Mouse (Mus musculus): ENCODE measurements around the gene Acsf3. TPM values are rescaled to one million over a fixed set of nuclear protein-coding genes. Genes with fewer than 3 reads are reported as not detected.

The Acsf3 gene
- total RNA-seq (2021) = 10 to 100 TPM; 17.7 to 21.0 TPM
- long read RNA-seq, partial matches to known transcripts = 1 of 2 reads
- long read RNA-seq, other reads (novel, unspliced or antisense) = 0 of 2 reads

DNA sequence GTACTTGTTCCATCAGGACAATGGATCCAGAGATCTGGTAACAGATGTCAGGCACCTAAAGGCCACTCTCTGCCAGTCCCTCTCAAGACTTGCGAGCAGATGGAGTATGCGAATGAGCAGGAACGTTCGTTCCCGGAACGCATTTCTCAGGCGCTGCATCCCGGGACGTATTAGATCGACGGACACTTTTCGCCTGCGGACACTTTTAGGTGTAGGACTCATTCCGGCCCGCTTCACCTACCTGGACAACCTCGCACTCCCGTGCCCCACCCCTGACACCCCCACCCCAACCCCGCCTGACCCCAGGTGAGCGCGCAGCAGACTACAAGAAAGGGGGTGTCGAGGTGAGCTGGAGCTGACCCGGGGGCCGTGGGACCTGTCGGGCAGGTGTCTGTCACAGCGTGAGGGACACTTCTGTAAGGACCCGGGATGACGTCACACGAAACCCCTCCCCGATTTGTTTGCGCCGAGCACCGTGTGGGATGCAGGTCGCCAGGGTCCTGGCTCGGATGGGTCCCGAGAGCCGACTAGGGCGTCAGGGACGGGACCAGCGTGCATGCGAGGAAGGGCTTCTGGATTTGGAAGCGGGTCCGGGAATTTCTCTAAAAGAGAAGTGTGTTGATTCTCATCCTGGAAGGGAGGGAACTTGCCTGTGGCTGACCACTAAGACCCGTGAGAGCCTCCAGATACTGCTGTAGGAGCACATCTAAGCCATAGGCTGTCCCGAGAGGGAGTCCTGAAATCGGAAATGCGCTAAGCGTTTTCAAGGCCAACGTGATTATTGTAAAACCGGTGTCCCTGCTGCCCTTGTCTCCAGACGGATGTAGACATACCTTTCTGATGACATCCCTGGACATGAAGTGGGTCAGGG lies at the start of gene Acsf3:
Acsf3 (plus strand) TSS at position 202 of the 871 bp plus-strand sequence.
- peak; percentile 49 to 66 for DNase-seq (ENCODE audit: low spot score in 2 of 2)

DNA sequence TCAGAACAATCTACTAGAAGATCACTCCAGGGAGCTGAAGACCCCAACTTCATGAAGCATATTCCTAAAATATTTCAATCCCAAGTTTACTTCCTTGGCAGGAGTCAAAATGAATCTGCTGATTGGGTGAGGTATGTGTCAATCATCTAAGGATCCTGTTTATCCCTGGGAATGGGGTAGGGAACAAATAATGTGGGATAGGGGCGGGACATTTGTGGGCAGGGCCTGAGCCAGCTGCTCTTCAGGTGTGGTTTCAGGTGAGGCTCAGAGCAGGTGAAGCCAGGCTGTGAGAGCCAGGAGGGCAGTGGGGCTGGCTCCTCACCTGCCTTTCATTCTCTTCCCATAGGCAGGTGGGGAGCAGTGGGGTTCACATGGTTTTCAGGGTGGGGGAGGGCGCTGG lies 48.5 kb upstream of the Acsf3 start:
- DNase-seq (ENCODE audit: low spot score in 2 of 2) = no peak

DNA sequence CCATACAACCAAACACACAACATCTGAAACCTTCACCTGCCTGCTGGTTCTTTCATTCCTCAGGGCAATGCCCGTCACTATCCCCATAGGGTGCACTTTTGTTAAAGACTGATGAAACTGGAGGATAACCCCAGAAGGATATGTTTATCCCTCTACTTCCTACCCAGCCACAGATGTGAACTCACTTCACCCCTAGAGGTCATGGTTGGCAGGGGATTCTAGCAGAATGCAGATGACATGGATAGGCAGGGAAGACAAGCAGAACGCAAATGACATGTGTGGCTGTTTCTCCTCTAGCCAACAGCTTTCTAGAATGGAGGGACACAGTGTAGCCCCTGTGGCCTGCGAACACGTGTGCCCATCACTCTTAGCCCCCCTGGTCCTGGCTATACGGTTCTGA lies 47.9 kb upstream of the Acsf3 start:
- DNase-seq (ENCODE audit: low spot score in 2 of 2) = no peak

DNA sequence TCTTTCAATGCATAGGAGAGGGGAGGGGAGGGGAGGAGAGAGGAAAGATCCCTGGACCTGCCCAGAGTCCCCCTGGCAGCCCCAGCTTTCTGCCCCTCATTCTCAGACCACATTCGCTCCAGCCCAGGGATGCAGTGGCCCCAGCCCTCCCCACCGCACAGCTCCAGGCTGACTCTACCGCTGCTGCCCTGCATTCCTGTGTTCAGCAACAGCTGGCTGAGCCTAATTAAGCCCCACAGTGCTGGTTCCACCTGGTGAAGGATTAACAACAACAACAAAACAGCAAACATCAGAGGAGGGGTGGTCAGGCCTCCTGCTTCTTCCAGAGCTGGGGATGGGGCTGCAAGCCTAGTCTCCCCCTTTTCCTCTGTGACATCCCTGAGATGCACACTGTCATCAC lies 46.7 kb upstream of the Acsf3 start:
- no peak for DNase-seq (ENCODE audit: low spot score in 2 of 2)

DNA sequence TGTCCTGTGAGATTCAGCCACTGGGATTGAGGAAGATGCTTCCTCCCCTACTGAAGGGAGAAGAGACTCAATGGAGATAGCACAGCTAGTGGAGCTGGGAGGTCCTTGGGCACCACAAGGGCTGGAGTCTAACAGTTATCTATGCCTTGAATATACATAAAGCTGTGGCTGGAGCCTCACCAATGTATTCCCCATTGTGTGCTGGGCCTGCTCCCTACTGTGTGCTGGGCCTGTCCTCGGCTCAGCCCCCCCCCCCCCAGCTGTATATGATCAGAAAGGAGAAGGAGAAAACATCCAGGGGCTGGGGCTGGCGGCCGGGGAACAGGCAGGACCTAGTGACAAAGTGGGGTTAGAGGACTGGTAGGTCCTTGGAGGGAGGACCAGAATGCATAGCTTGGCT lies 40.2 kb upstream of the Acsf3 start:
- no peak for DNase-seq (ENCODE audit: low spot score in 2 of 2)

DNA sequence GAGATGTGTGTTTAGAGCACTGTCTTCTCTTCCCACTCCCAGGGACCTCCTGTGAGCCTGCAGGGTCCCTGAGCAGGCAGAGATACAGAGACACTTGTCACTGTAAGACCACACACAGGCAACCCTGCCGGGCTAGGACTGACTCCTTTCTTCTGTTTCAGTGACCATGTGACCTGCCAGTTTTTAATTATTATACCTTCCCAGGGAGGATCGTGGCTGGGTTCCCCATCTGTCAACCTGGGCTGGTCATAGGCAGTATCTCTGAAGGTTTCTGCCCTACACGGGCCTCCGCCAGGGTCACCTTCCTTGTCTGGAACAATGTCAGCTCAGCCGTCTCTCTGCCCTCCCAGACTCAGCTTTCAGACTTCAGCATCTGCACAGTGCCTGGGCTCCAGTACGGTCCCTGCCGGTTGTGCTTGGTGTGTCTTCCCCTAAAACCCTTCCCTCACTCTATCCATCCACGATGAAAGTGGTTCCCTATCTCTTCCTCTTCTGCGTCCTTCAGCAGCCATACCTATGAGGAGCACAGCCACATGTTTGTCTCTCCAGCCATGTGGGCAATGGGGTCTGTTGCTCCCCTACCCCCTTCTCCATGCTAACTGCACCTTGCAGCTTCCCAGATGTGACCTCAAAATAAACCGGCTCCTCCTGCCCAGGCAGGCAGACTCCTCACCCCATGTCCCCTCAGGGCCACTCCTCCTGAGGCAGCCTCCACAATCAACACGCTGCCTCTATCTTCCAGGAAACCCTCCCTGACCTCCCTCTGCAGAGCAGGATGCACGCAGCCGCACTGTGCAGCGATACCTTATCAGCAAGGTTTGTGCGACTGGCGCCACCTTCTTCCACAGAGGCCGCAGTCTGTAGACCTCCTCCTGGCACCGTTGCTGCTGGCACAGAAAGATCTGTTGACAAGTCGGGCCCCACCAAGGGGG lies 39.5 kb upstream of the Acsf3 start:
- no peak for DNase-seq (ENCODE audit: low spot score in 2 of 2)

DNA sequence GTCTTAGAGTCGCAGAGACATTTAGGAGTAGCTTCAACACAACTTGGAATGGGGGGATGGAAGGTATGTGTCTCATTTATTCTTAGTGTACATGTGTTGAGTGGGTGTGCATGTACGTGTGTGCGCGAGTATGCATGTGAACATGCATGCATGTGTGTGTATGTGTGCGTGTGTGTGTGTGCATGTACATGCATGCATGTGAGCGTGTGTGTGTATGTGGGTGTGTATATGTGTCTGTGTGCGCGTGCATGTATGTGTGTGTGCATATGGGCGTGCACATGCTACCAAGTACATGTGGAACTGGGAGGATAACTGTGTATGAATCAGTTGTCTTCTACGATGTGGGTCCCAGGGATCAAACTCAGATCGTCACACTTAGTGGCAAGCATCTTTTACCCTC lies 38.7 kb upstream of the Acsf3 start:
- no peak for DNase-seq (ENCODE audit: low spot score in 2 of 2)

DNA sequence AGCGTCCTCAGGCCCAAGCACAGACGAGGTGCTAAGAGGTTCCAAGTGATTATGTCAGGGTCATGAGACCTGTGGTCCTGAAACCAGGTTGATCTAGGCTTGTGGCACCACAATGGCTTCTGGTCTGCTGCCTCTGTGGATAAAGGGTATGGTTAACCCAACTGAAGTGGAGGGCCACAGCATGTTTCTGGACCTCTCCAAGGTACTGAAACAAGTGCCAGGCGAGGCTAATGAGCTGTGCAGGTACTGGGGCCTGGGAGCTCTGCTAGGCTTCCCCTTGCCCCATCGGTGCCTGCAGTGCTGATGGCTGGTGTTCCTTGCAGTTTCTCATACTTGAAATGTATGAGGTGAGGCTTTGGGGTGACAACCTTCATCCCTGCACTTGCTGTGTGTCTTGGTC lies 38.2 kb upstream of the Acsf3 start:
- no peak for DNase-seq (ENCODE audit: low spot score in 2 of 2)

DNA sequence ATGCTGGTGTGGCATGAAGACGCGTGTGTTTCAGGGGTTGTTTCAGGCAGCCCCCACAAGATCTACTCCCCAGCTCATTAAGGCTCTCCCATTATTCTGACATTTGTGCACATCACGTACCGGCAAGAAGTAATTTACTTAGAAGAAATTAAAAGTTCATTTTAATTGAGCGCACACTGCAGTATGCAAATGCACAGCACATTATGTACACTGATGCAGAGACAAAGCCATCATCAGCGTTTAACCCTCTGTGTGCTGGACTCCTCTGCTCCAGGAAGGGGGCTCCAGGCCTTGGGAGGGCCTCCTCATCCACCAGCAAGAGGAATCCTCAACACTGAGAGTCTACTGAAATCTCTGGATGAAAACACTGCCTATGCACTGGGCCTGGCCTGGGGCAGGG lies 37.4 kb upstream of the Acsf3 start:
- DNase-seq (ENCODE audit: low spot score in 2 of 2) = no peak

DNA sequence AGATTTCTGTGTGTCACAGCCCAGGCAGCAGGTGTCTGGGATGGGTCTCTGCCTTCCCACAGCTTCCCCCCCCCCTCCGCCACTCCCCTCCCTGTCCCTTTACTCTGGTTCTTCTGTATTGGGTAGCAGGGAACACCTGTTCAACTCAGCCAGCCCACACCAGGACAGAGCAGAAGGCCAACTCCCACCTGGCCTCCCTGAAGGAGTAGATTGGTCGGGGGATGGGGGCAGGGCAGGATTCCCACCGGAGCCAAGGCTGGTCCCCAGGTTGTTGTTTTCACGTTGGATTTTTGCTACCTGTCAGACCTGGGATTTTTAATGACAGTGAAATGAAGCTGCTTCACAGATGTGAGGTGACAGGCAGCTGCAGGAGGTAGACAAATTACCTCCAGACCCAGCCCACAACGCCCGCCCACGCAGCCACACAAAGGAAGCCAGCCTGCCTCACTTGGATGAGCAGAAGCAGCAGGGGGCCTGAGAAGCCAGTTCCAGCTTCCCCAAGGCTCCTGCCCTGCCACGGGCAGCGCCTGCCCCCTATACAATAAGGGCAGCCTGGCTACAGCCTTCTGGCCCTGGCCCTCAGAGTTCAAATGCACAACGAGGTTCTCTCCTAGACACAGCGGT lies 36.1 kb upstream of the Acsf3 start:
- DNase-seq (ENCODE audit: low spot score in 2 of 2) = no peak

DNA sequence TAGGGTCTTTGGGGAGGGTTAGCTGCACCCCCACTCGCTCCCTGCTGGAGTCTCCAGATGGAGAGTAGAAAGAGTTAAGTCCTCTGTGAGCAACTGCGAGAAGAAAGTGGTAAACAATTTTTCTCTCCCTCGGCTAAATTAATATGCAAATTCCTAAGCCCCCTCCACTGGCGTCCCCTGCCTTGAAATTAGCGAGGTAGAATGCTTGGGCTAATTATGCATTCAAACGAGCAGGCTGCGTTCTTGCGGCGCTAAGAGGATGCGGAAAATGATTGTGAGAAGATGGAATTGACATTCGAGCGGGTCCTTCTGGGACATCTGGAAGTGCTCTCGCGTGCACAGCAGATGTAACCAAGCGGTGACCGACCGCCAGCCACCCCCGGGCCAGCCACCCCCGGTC lies 32.8 kb upstream of the Acsf3 start:
- no peak for DNase-seq (ENCODE audit: low spot score in 2 of 2)

DNA sequence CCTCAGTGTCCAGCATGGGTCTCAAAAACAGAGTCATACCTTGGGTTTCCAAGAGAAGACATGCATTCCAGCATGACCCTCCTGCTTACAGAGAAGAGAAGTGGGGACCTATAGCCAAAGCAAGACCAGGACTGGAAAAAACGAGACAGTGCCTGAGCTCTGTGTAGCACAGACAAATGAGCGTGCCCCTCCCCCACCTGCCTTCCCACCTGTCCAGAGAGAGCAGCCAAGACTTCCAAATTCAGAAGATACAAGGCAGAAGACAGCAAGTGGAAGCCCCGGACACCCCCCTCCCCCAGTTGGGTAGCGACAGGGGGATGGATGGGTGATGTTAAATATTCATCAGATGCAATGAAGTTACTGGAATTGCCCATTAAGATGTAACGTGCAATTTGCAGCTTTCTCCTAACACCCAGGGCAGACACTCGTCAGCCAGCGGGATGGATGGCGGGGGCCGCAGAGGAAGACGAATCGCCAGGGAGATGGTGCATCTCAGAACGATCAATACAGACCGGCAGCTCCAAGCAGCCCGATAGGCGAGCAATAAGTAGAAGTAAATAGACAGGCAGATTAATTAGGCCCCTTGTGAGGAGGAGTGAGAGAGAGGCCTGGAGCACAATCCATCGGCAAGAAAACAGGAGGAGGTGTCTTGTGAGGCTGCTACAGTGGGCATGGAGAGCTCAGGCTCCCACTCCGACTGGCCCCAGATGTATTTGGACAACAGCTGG lies 30.1 kb upstream of the Acsf3 start:
- no peak for DNase-seq (ENCODE audit: low spot score in 2 of 2)

DNA sequence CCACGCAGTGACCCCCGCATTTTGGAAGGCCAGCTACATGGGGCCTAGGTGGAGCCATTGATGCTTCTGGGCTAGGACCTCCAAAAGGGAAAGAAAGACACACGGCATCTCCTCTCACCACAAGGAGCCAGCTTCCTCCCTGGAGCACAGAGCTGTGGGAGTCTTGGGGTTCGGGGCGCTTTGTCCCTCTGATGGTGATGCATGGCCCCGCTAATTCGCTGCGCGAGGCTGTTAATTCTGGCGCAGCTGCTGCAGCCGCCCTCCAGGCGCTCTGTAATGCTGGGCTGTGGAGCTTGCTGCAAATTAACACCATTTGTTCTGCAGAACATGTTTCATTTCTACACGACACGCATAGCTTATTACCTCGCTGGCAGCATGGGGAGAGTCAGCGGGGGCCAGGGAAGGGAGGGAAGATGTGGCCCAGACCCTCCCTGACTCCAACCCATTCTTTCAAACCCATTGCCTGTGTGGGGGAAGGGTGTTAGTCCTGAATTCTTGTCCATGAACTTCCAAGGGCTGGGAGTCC lies 29.5 kb upstream of the Acsf3 start:
- no peak for DNase-seq (ENCODE audit: low spot score in 2 of 2)

DNA sequence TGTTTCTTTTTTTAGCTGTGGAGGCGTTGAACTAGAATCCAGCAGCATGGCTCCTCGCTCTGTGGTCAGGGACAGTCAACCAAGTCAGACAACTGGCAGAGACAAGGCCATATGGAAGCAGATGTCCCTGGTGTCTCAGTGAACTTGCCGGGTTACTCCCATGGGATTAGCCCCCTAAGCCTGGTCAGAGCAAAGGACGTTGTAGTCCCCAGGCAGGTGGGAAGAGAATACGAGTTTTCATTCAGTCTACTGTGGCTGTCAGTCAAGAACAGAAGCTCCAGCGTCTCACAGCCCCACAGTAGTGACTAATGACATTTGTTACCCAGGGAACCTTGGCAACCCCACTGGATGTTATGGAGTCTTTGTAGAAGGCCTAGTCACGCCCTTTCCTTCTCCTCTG lies 28.8 kb upstream of the Acsf3 start:
- DNase-seq (ENCODE audit: low spot score in 2 of 2) = no peak

DNA sequence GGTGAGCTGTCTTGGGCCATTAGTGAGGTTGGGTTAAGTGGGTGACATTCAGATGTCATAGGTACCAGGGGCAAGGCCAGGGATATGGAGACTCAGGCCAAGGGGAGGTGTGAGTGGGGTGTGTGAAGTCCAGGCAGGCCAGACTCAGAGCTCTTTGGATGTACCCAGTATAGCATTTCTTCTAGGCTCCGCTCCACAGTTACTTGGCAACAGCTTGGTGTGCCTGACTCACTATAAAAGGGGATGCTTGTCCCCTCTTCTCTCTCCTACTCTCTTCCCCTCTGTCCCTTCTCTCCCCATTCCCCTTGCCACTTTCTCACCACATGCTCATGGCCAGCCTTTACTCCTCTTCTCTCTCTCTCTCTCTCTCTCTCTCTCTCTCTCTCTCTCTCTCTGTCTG lies 27.5 kb upstream of the Acsf3 start:
- DNase-seq (ENCODE audit: low spot score in 2 of 2) = no peak

DNA sequence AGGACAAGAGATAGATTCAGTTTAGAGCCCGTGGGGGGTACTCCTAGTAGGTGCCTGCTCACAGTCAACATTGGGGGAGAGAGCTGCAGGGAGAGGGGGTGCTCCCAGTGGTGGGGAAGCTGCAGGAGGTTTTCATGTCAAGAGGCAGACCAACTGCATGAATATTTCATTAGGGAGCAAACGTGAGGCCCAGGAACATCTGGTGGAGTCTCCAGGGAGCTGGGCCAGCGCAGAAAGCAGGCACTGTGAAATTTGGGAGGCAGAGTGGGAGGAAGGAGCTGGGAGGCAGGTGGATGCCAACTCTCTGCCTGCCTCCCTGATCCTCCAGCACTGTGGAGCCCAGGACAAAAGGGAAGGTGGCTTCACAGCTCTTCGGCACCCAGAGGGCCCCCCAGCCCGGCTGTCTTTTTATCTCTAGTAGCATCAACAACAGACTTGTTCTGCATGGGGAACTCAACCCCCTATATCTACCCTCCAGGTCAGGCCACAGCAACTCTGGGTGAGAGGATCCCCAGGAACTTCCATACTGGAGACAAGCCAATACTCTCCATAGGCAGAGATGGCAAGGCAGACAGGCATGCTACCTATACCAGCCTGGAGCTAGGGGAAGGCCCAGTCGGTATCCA lies 25.8 kb upstream of the Acsf3 start:
- DNase-seq (ENCODE audit: low spot score in 2 of 2) = no peak

DNA sequence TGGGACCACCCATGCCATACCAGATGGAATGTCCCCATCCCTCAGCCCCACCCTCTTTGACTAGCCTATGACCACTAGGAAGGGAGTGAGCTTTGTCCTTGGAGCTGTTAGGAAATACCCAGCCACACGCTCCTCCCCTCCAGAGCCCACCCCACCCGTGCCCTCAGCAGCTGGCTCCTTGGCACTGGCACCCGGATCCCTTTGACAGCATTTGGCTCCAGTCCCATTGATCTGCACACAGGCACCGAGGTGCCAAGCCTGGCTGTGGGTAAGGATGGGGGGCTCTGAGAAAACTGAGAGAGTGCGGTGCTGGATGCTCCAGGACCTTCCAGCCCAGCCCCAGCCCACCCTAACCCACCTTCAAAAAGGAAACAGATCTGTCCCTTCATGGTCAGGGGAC lies 23.9 kb upstream of the Acsf3 start:
- DNase-seq (ENCODE audit: low spot score in 2 of 2) = no peak

DNA sequence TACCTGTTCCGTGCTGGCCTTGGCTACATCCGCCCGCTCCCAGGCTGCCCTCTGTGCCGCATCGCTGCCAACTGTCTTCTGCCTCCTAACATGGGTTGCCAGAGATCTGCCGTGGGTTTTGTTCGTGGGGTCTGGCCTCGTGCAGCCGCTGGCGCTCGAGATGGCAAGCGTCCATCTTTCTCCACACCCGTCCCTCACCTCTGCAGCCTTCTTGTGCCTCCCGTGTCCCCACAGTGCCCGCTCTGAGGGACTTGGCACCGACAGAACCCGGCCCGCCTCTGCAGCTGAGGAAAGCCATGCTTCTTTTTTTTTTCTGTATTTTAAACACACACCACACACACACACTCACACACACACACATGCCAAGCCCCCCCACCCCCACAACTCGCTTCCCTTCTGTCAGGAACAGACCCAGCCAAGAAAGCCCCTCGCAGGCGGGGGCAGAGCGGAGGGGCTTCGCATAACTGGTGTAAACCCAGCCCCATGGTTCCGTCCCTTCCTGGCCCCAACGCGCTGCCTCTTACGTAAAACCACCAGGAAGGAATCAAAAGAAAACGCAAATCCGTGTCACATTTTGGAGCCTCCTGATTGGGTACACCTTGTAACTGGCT lies 23.1 kb upstream of the Acsf3 start:
- DNase-seq (ENCODE audit: low spot score in 2 of 2) = peak; percentile 59 to 72

DNA sequence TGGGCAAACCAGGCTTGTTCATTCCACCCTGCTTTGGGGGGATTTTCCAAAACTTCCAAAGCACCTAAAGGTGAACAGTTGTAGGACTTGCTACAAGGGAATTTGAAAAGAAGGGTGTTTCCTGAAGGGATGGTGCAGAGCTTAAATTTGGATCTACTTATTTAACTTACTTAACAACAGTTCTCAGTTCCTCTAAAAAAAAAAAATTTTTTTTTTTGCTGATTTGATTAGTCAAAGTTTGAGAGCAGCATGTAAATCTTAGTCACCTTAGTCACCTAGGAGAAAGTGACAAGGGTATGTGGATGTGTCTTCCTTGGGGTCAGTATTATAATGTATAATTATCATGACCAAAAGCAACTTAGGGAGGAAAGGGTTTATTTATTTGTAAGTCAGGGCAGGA lies 16.7 kb upstream of the Acsf3 start:
- no peak for DNase-seq (ENCODE audit: low spot score in 2 of 2)

DNA sequence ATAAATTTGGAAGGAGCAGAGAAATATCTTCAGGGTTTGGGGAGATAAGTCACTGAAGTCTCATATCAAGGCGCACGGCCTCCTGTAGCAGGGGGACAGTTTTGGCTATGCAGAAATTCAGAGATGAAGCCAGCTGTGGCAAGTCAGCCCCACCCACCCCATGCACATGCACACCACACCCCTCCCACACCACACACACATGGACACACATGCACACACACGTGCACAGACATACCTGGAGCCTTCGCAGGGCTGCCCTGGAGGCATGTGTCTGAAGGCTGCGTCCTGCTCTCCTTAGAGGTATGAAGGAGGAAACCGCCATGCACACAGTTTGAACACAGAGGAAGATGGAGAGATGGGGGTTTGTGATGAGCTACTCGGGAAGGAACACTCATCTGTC lies 15.2 kb upstream of the Acsf3 start:
- DNase-seq (ENCODE audit: low spot score in 2 of 2) = no peak
